ENCODE assay signal across 18 mouse cellular contexts in the genomic region with DNA sequence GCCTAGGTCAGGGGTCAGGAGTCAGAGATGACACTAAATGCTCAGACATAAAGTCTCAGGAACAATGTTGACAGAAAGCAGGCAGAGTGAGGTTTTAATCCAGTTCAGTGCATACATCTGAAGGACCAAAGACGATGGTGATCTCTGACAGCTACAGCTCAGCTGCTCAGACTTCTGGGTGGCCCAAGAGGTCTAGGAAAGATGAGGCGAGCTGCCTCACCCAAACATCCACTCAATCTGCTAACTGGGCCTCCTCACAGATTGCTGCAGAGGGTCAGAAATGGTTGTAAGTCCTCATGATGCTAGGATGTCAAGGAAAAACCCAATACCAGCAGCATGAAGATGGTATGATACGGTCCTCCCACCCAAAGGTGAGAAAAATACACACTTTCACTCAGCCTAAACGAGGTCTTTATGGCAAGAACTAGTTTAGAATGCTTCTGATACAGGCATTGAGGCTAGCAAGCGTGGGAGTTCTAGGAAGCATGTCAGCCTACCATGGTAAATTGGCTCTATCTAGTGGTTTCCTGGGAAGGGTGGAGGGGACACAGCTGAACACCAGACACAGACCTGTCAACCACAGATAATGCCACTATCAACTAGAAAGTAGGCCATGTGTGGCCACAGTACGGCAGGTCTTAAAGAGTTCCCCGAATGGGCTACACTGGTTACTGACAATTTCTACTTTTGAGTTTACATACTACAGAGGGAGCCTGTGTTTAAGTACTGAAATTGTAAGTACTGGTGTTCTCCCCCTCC. TPM values are rescaled to one million over a fixed set of nuclear protein-coding genes. Genes with fewer than 3 reads are reported as not detected.
DNase-seq lines count a peak whose midpoint lies in the region; ATAC-seq and TF ChIP-seq lines count a peak whose summit lies in the region.
"Had no signal": no experiment of that assay in that cellular context is flagged by ENCODE, and none has a peak within 500 bp of the region (broad histone marks: within the 10 kb centered on the region; RNA-seq: fewer than 3 reads in every experiment).

No protein-coding gene starts in this region.

- DNase-seq in heart, postnatal 14 days, result no peak
- DNase-seq in MEL (ENCODE audit: low read depth, low spot score), result peak; percentile 89
- DNase-seq in embryonic facial prominence, embryonic 11.5 days (ENCODE audit: low spot score), result no peak
- no peak for DNase-seq in cerebellum, postnatal 4 days (ENCODE audit: low spot score in 2 of 2)
- no peak for DNase-seq in frontal cortex, postnatal 25 days (ENCODE audit: low spot score in 2 of 2)
- DNase-seq in testis, postnatal 14 days (ENCODE audit: low spot score), result no peak
- DNase-seq: adrenal gland, postnatal 10 days; cerebellum, adult 11 months; gastrocnemius, postnatal 10 days; layer of hippocampus, postnatal 36 days had no signal

- H3K4me1 ChIP-seq in heart, embryonic 13.5 days, result peaks cover 18% of the 10 kb centered on the region
- peaks cover 12 to 28% of the 10 kb centered on the region in 2 experiments for H3K4me1 ChIP-seq in MEL (ENCODE audit: control insufficient read depth in 1 of 2, insufficient read depth in 2 of 2, low read length in 2 of 2)
- no peaks in the 10 kb centered on the region for H3K4me1 ChIP-seq in embryonic facial prominence, embryonic 11.5 days (ENCODE audit: control insufficient read depth, insufficient read depth, low read length)
- H3K4me1 ChIP-seq in liver, embryonic 16.5 days (ENCODE audit: control insufficient read depth, low read depth, low read length), result peaks cover 44% of the 10 kb centered on the region
- H3K4me1 ChIP-seq: forebrain, embryonic 13.5 days; hindbrain, embryonic 15.5 days; limb, embryonic 12.5 days; neural tube, embryonic 15.5 days had no signal

- TF ChIP-seq CTCF in MEL (IDR thresholded peaks at IDR 0.05 in 2 of 3, conservative IDR thresholded peaks at IDR 0.05 in 1 of 3; ENCODE audit: control insufficient read depth in 1 of 3, insufficient read depth in 1 of 3, low read depth in 2 of 3, low read length in 3 of 3, poor library complexity in 1 of 3, severe bottlenecking in 1 of 3), result no peak

- intact Hi-C loops in heart, postnatal 14 days (cut with DNase I), result no loop called here

- no peak overlapping the region for H3K27ac ChIP-seq in heart, embryonic 13.5 days (replicated peaks)
- H3K27ac ChIP-seq in MEL (ENCODE audit: control insufficient read depth, low read depth, low read length), result peak overlapping the region; percentile 86
- H3K27ac ChIP-seq in embryonic facial prominence, embryonic 11.5 days (replicated peaks; ENCODE audit: low read depth, low read length), result no peak overlapping the region
- peak overlapping the region; percentile 98 for H3K27ac ChIP-seq in liver, embryonic 16.5 days (ENCODE audit: low read length)
- H3K27ac ChIP-seq: forebrain, embryonic 13.5 days; hindbrain, embryonic 15.5 days; limb, embryonic 12.5 days; neural tube, embryonic 15.5 days had no signal

- peak; percentile 96 to 97 for TF ChIP-seq EP300 in MEL (IDR thresholded peaks at IDR 0.05; ENCODE audit: low read depth in 1 of 2, low read length in 2 of 2)

- H3K27me3 ChIP-seq in heart, embryonic 13.5 days (replicated peaks), result no peaks in the 10 kb centered on the region
- H3K27me3 ChIP-seq in MEL (ENCODE audit: control insufficient read depth in 1 of 2, insufficient read depth in 2 of 2, low read length in 2 of 2), result no peaks in the 10 kb centered on the region
- no peaks in the 10 kb centered on the region for H3K27me3 ChIP-seq in embryonic facial prominence, embryonic 11.5 days (ENCODE audit: control insufficient read depth, insufficient read depth, low read length)
- H3K27me3 ChIP-seq in liver, embryonic 16.5 days (ENCODE audit: control insufficient read depth, insufficient read depth, low read depth, low read length), result no peaks in the 10 kb centered on the region
- H3K27me3 ChIP-seq: forebrain, embryonic 13.5 days; hindbrain, embryonic 15.5 days; limb, embryonic 12.5 days; neural tube, embryonic 15.5 days; Patski had no signal

- H3K79me2 ChIP-seq in MEL (ENCODE audit: control insufficient read depth, insufficient read depth, low read length, poor library complexity), result no peaks in the 10 kb centered on the region

- H3K4me3 ChIP-seq in heart, embryonic 13.5 days, result no peak overlapping the region
- no peak overlapping the region for H3K4me3 ChIP-seq in MEL (ENCODE audit: control insufficient read depth in 1 of 2, insufficient read depth in 1 of 2, low read depth in 2 of 2, low read length in 2 of 2)
- no peak overlapping the region for H3K4me3 ChIP-seq in embryonic facial prominence, embryonic 11.5 days (ENCODE audit: low read depth, low read length)
- H3K4me3 ChIP-seq in liver, embryonic 16.5 days (ENCODE audit: low read depth, low read length), result peak overlapping the region; percentile 54
- H3K4me3 ChIP-seq: forebrain, embryonic 13.5 days; hindbrain, embryonic 15.5 days; limb, embryonic 12.5 days; neural tube, embryonic 15.5 days had no signal

- TF ChIP-seq RAD21 in MEL (IDR thresholded peaks at IDR 0.05; ENCODE audit: low read depth, low read length), result no peak

- no peak overlapping the region for H3K9ac ChIP-seq in heart, embryonic 13.5 days
- H3K9ac ChIP-seq in MEL (ENCODE audit: control insufficient read depth, low read depth, low read length, poor library complexity, severe bottlenecking), result peak overlapping the region; percentile 24; the same call in 1 of the 2 replicates
- no peak overlapping the region for H3K9ac ChIP-seq in embryonic facial prominence, embryonic 11.5 days (replicated peaks; ENCODE audit: low read length)
- H3K9ac ChIP-seq in liver, embryonic 16.5 days (ENCODE audit: low read depth, low read length), result peak overlapping the region; percentile 73
- H3K9ac ChIP-seq: forebrain, embryonic 13.5 days; hindbrain, embryonic 15.5 days; limb, embryonic 12.5 days; neural tube, embryonic 15.5 days had no signal

- no peak for ATAC-seq in heart, embryonic 13.5 days (ENCODE audit: extremely low read depth, insufficient number of reproducible peaks, low FRiP score, low TSS enrichment)
- 0 out of 2 replicates have a peak, but pooled peaks have one; percentile 29 for ATAC-seq in embryonic facial prominence, embryonic 11.5 days (replicated peaks; ENCODE audit: insufficient number of reproducible peaks, low FRiP score, low TSS enrichment, low read depth)
- ATAC-seq in liver, embryonic 16.5 days (ENCODE audit: low read depth), result peak; percentile 97
- ATAC-seq: CD4-positive, CD25-positive, alpha-beta regulatory T cell, adult 4 months; forebrain, embryonic 13.5 days; Patski had no signal

- peaks cover 89% of the 10 kb centered on the region for H3K36me3 ChIP-seq in heart, embryonic 13.5 days
- H3K36me3 ChIP-seq in MEL (ENCODE audit: control insufficient read depth in 1 of 2, insufficient read depth in 2 of 2, low read length in 2 of 2), result peaks cover 7 to 25% of the 10 kb centered on the region in 2 experiments
- no peaks in the 10 kb centered on the region; the same call in 1 of the 2 replicates for H3K36me3 ChIP-seq in embryonic facial prominence, embryonic 11.5 days (replicated peaks; ENCODE audit: control insufficient read depth, insufficient read depth, low read depth, low read length)
- peaks cover 23% of the 10 kb centered on the region for H3K36me3 ChIP-seq in liver, embryonic 16.5 days (ENCODE audit: control insufficient read depth, insufficient read depth)

- H3K4me2 ChIP-seq in heart, embryonic 13.5 days, result peak overlapping the region; percentile 1; the same call in 1 of the 2 replicates
- no peak overlapping the region for H3K4me2 ChIP-seq in embryonic facial prominence, embryonic 11.5 days (ENCODE audit: low read depth, low read length)
- H3K4me2 ChIP-seq in liver, embryonic 16.5 days (ENCODE audit: low read depth, low read length), result peak overlapping the region; percentile 74
- H3K4me2 ChIP-seq: forebrain, embryonic 13.5 days; hindbrain, embryonic 15.5 days; limb, embryonic 12.5 days; neural tube, embryonic 15.5 days had no signal

- 72% methylated on average over 7 of the region's 7 CpGs for WGBS in heart, embryonic 13.5 days
- WGBS in embryonic facial prominence, embryonic 11.5 days, result 90% methylated on average over 7 of the region's 7 CpGs
- 31% methylated on average over 7 of the region's 7 CpGs for WGBS in liver, embryonic 16.5 days (ENCODE audit: insufficient replicate concordance)

- no peaks in the 10 kb centered on the region for H3K9me3 ChIP-seq in heart, embryonic 13.5 days
- no peaks in the 10 kb centered on the region for H3K9me3 ChIP-seq in MEL (replicated peaks; ENCODE audit: insufficient read depth, low read length)
- H3K9me3 ChIP-seq in embryonic facial prominence, embryonic 11.5 days (replicated peaks; ENCODE audit: control insufficient read depth, low read length), result no peaks in the 10 kb centered on the region
- H3K9me3 ChIP-seq in liver, embryonic 16.5 days (replicated peaks; ENCODE audit: control insufficient read depth, low read length), result no peaks in the 10 kb centered on the region
- H3K9me3 ChIP-seq: forebrain, embryonic 13.5 days; hindbrain, embryonic 15.5 days; limb, embryonic 12.5 days; neural tube, embryonic 15.5 days had no signal

- no peak for TF ChIP-seq POLR2A in MEL (IDR thresholded peaks at IDR 0.05; ENCODE audit: control insufficient read depth in 1 of 2, insufficient read depth in 1 of 2, low read depth in 1 of 2, low read length in 2 of 2, poor library complexity in 1 of 2)

TF ChIP-seq in MEL, 35 proteins besides CTCF, POLR2A, EP300 and RAD21 (continues in another document):
- peak; percentile 88 for TF ChIP-seq MAX (IDR thresholded peaks at IDR 0.05; ENCODE audit: low read length)
- TF ChIP-seq NELFE (IDR thresholded peaks at IDR 0.05; ENCODE audit: low read depth, low read length), result no peak
- 0 out of 2 replicates have a peak, but pooled peaks have one; percentile 36 for TF ChIP-seq MYB (IDR thresholded peaks at IDR 0.05; ENCODE audit: low read depth, low read length)
- peak; percentile 33; the same call in 1 of the 2 replicates for TF ChIP-seq TBP (IDR thresholded peaks at IDR 0.05; ENCODE audit: low read depth, low read length)
- TF ChIP-seq POLR2AphosphoS2 (IDR thresholded peaks at IDR 0.05; ENCODE audit: low read length), result 0 out of 2 replicates have a peak, but pooled peaks have one; percentile 31
- no peak for TF ChIP-seq USF1 (IDR thresholded peaks at IDR 0.05; ENCODE audit: low read depth, low read length)
- 0 out of 2 replicates have a peak, but pooled peaks have one; percentile 47 for TF ChIP-seq MAZ (IDR thresholded peaks at IDR 0.05; ENCODE audit: low read depth, low read length)
- peak; percentile 95 for TF ChIP-seq MXI1 (IDR thresholded peaks at IDR 0.05; ENCODE audit: low read depth, low read length)
- TF ChIP-seq KAT2A (conservative IDR thresholded peaks at IDR 0.05; ENCODE audit: low read depth, low read length), result no peak

RNA-seq across cellular contexts. Expression of a gene that starts 53.0 kb away (rescaled TPM):
- 8.2 TPM in 2 replicates for polyA plus RNA-seq in heart, embryonic 13.5 days (2015; fragmentation: Nextera tagmentation; extraction: Ambion mirVana)
- total RNA-seq in heart, postnatal 14 days (2021), result 1 to 10 TPM; 2.4 to 2.5 TPM
- 0.07 and 0.12 TPM in 2 replicates for total RNA-seq in MEL (2012; rRNA removed)
- under 1 TPM in 1 of 2 experiments, not detected in 1; 0.15 TPM for polyA plus RNA-seq in MEL (2012; ENCODE audit: insufficient read depth in 1 of 2, insufficient read length in 2 of 2, low read depth in 1 of 2, low replicate concordance in 2 of 2, missing spikeins in 1 of 2)
- polyA plus RNA-seq in embryonic facial prominence, embryonic 11.5 days (2014; fragmentation: Nextera tagmentation; extraction: Ambion mirVana), result 1.6 and 1.9 TPM in 2 replicates
- 1.8 and 2.3 TPM in 2 replicates for polyA plus RNA-seq in liver, embryonic 16.5 days (2015; fragmentation: Nextera tagmentation; extraction: Ambion mirVana)

Comparison
In these comparisons a context has a peak if more than half of its experiments do, and no peak if none do; other contexts are left out.
1. H3K27ac ChIP-seq: peak in MEL (single experiment) and liver, embryonic 16.5 days (single experiment); none in heart, embryonic 13.5 days (single experiment) and embryonic facial prominence, embryonic 11.5 days (single experiment).
2. H3K9ac ChIP-seq: peak in MEL (single experiment) and liver, embryonic 16.5 days (single experiment); none in heart, embryonic 13.5 days (single experiment) and embryonic facial prominence, embryonic 11.5 days (single experiment).